Mouse (Mus musculus): ENCODE data around the gene Cpb2. TPM values are rescaled to one million over a fixed set of nuclear protein-coding genes. Genes with fewer than 3 reads are reported as not detected.
A peak's percentile ranks its signal among the peaks of the same experiment; 100 is the strongest.

Cpb2 gene
- total and polyA plus RNA-seq, 2 experiments from 2014 or later: not detected

DNA sequence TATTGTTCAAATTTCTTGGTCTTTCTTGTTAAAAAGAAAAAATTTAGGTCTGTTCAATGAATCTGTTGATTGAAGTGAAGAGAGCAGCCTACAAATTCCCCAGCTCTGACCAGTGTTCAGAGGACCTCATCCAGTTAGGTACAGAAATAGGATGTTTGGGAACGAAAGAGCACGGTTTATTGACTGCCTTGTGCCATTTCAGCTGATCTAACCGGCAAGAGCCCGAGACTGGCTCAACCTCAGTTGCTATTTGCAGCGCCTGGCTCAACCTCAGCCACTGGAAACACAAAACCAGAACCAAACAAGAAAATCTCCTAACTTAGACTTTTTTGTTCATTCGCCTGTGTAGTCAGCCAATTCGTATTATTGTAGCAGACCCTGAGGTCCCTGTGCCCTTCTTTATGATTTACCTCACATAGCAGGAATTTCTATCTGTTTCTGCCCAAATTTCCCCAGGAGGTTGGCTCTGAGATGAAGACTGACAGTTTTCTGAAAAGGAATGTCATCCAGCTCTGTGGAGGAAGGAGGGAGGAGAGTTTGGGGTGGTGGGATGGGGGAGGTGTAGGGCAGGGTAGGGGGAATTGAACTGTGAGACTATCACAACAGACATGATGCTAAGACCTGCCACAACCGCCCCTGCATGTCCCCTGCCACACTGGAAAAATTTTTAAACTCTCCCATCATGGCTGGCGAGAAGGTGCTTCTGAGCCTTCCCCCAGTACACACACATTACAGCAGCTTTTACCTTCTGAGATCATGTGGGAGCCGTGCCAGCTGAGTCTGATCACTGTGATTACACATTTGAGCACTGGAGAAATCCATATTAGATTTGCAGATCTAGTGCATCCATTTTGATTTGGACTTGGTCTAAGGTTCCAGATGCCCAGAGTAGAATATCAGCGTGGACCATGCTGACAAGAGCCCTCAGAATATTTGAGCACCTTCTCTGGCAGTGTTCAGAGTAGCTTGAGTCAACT, 4.2 kb downstream of the Cpb2 start:
- H3K27ac ChIP-seq (ENCODE audit: low read depth, low read length): peak overlapping the region; percentile 29; the same call in 1 of the 2 replicates
- no peak for DNase-seq
- no peak for TF ChIP-seq CTCF (IDR thresholded peaks at IDR 0.05; ENCODE audit: low read depth)

DNA sequence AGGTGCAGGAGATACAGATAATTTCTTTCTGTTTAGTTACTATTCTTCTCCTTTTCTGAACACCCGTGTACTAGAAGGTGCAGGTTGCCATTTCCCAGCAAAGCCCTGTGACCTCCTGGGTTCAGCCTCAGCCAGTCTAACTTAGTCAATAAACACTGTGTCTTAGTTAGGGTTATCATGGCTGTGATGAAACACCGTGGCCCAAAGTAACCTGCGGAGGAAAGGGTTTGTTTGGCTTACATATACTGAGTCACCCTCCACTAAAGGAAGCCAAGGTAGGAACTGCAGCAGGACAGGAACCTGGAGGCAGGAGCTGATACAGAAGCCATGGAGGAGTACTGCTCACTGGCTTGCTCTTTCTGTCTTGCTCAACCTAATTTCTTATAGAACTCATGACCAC, 8.3 kb downstream of the Cpb2 start:
- no peaks in the 10 kb centered on the region for H3K27me3 ChIP-seq (ENCODE audit: insufficient read depth, low read length)
- ATAC-seq (no peak), DNase-seq (no peak)
- no peaks in the 10 kb centered on the region for H3K4me1 ChIP-seq (ENCODE audit: insufficient read depth)
- no peak overlapping the region for H3K4me3 ChIP-seq (ENCODE audit: low read depth, low read length)
- WGBS: 89% methylated on average over 3 of the region's 3 CpGs
- no peak overlapping the region for H3K9ac ChIP-seq
- H3K9me3 ChIP-seq (ENCODE audit: low read length): no peaks in the 10 kb centered on the region
- no peaks in the 10 kb centered on the region for H3K36me3 ChIP-seq (ENCODE audit: insufficient read depth)
- no peak overlapping the region for H3K27ac ChIP-seq (ENCODE audit: low read depth, low read length)
- TF ChIP-seq CTCF (IDR thresholded peaks at IDR 0.05; ENCODE audit: low read depth): no peak
- no peak overlapping the region for H3K4me2 ChIP-seq (ENCODE audit: low read depth)

More for the DNA sequence above, 4.2 kb downstream of the Cpb2 start:
- Histone ChIP-seq H3K4me3 (ENCODE audit: low read depth, low read length) (no peak overlapping the region), H3K4me2 (ENCODE audit: low read depth) (no peak overlapping the region), H3K4me1 (ENCODE audit: insufficient read depth) (no peaks in the 10 kb centered on the region), H3K9me3 (ENCODE audit: low read length) (no peaks in the 10 kb centered on the region), H3K36me3 (ENCODE audit: insufficient read depth) (no peaks in the 10 kb centered on the region), H3K27me3 (ENCODE audit: insufficient read depth, low read length) (no peaks in the 10 kb centered on the region), H3K9ac (no peak overlapping the region)
- ATAC-seq: no peak; the same call in 1 of the 2 replicates
- 45% methylated on average over 11 of the region's 11 CpGs for WGBS

DNA sequence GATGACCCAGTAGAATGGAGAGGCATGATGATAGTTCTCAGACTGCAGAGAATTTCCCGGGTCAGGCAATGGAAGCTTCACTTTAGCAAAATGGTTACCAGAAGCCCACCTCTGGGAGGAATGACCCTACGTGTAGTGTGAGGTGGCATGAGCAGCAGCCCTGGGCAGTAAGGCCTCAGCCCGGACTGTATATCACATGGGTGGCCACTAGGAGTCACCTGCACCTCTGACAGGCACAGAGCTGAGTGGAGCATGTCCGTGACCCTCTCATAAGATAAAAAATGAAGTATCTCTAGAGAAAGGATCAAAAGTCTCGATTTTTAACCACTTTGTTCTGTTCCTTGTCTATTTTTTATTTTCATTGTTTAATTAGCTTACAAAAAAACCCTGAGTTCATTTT, 14.4 kb downstream of the Cpb2 start:
- no peaks in the 10 kb centered on the region for H3K4me1 ChIP-seq (ENCODE audit: insufficient read depth)
- ATAC-seq (no peak), DNase-seq (no peak)
- H3K27me3 ChIP-seq (ENCODE audit: insufficient read depth, low read length): no peaks in the 10 kb centered on the region
- H3K4me3 ChIP-seq (ENCODE audit: low read depth, low read length): no peak overlapping the region
- H3K9ac ChIP-seq: no peak overlapping the region
- H3K9me3 ChIP-seq (ENCODE audit: low read length): no peaks in the 10 kb centered on the region
- TF ChIP-seq CTCF (IDR thresholded peaks at IDR 0.05; ENCODE audit: low read depth): no peak
- WGBS: 61% methylated on average over 5 of the region's 5 CpGs
- no peak overlapping the region for H3K4me2 ChIP-seq (ENCODE audit: low read depth)
- no peak overlapping the region for H3K27ac ChIP-seq (ENCODE audit: low read depth, low read length)
- H3K36me3 ChIP-seq (ENCODE audit: insufficient read depth): no peaks in the 10 kb centered on the region

- H3K27me3 ChIP-seq (ENCODE audit: insufficient read depth, low read length): no peaks in the 10 kb centered on the region
- no peak overlapping the region for H3K9ac ChIP-seq
- DNase-seq: no peak
- H3K9me3 ChIP-seq (ENCODE audit: low read length): no peaks in the 10 kb centered on the region
- no peak overlapping the region for H3K27ac ChIP-seq (ENCODE audit: low read depth, low read length)
- TF ChIP-seq CTCF (IDR thresholded peaks at IDR 0.05; ENCODE audit: low read depth): no peak
- no peaks in the 10 kb centered on the region for H3K36me3 ChIP-seq (ENCODE audit: insufficient read depth)
- no peak for ATAC-seq
- no peaks in the 10 kb centered on the region for H3K4me1 ChIP-seq (ENCODE audit: insufficient read depth)
- no peak overlapping the region for H3K4me2 ChIP-seq (ENCODE audit: low read depth)
- H3K4me3 ChIP-seq (ENCODE audit: low read depth, low read length): no peak overlapping the region
- 92% methylated on average over 5 of the region's 5 CpGs for WGBS
Measured at GRCm38 (mm10) chr14:75269531-75269930, 27.4 kb downstream of the Cpb2 start.

GRCm38 (mm10) chr14:75279716-75280115, 37.6 kb downstream of the Cpb2 start:
- H3K9me3 ChIP-seq (ENCODE audit: low read length): no peaks in the 10 kb centered on the region
- TF ChIP-seq CTCF (IDR thresholded peaks at IDR 0.05; ENCODE audit: low read depth): no peak
- H3K9ac ChIP-seq: no peak overlapping the region
- H3K4me1 ChIP-seq (ENCODE audit: insufficient read depth): peaks cover 7% of the 10 kb centered on the region; the same call in 1 of the 2 replicates
- H3K27ac ChIP-seq (ENCODE audit: low read depth, low read length): peak overlapping the region; percentile 77
- H3K4me2 ChIP-seq (ENCODE audit: low read depth): no peak overlapping the region
- H3K27me3 ChIP-seq (ENCODE audit: insufficient read depth, low read length): no peaks in the 10 kb centered on the region
- DNase-seq (peak; percentile 70), ATAC-seq (peak; percentile 12; the same call in 1 of the 2 replicates)
- H3K36me3 ChIP-seq (ENCODE audit: insufficient read depth): no peaks in the 10 kb centered on the region
- H3K4me3 ChIP-seq (ENCODE audit: low read depth, low read length): no peak overlapping the region
- WGBS: 58% methylated on average over 6 of the region's 6 CpGs

DNA sequence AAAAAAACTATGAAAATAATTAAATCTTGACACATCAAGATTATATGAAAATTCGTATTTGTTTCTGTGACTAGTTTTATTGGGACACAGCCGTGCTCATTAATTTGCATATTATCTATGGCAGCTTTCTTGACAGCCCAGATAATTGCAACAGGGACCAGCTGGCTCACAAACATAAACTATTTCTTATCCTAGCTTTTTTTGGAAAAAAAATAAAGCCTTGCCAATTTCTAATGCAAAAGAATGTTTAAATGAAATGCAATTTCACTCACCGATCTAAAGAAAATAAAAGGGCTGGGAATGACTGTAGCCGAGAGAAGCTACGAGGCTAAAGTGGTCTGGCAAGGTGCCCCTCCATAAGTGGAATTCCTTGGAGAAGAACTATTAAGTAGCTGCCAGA, 38.3 kb downstream of the Cpb2 start:
- Histone ChIP-seq H3K27ac (ENCODE audit: low read depth, low read length) (peak overlapping the region; percentile 77; the same call in 1 of the 2 replicates), H3K36me3 (ENCODE audit: insufficient read depth) (no peaks in the 10 kb centered on the region), H3K4me3 (ENCODE audit: low read depth, low read length) (no peak overlapping the region), H3K27me3 (ENCODE audit: insufficient read depth, low read length) (no peaks in the 10 kb centered on the region), H3K9ac (no peak overlapping the region), H3K4me2 (ENCODE audit: low read depth) (no peak overlapping the region), H3K9me3 (ENCODE audit: low read length) (no peaks in the 10 kb centered on the region), H3K4me1 (ENCODE audit: insufficient read depth) (peaks cover 14% of the 10 kb centered on the region)
- WGBS: 26% methylated on average over 5 of the region's 5 CpGs
- DNase-seq: peak; percentile 40
- ATAC-seq: no peak
- TF ChIP-seq CTCF (IDR thresholded peaks at IDR 0.05; ENCODE audit: low read depth): no peak

GRCm38 (mm10) chr14:75283609-75284192, 41.6 kb downstream of the Cpb2 start:
- H3K9ac ChIP-seq: peak overlapping the region; percentile 95

More at GRCm38 (mm10) chr14:75283609-75284192, 41.6 kb downstream of the Cpb2 start:
- H3K4me1 ChIP-seq (ENCODE audit: insufficient read depth): peaks cover 19% of the 10 kb centered on the region
- ATAC-seq (no peak), DNase-seq (no peak)
- H3K27me3 ChIP-seq (ENCODE audit: insufficient read depth, low read length): no peaks in the 10 kb centered on the region
- no peaks in the 10 kb centered on the region for H3K9me3 ChIP-seq (ENCODE audit: low read length)
- H3K4me3 ChIP-seq (ENCODE audit: low read depth, low read length): peak overlapping the region; percentile 100
- peak overlapping the region; percentile 78 for H3K4me2 ChIP-seq (ENCODE audit: low read depth)
- H3K27ac ChIP-seq (ENCODE audit: low read depth, low read length): peak overlapping the region; percentile 91
- TF ChIP-seq CTCF (IDR thresholded peaks at IDR 0.05; ENCODE audit: low read depth): no peak
- no peaks in the 10 kb centered on the region for H3K36me3 ChIP-seq (ENCODE audit: insufficient read depth)
- 6% methylated on average over 19 of the region's 19 CpGs for WGBS
